10 mouse cellular contexts compared by ENCODE assay signal in the genomic region with DNA sequence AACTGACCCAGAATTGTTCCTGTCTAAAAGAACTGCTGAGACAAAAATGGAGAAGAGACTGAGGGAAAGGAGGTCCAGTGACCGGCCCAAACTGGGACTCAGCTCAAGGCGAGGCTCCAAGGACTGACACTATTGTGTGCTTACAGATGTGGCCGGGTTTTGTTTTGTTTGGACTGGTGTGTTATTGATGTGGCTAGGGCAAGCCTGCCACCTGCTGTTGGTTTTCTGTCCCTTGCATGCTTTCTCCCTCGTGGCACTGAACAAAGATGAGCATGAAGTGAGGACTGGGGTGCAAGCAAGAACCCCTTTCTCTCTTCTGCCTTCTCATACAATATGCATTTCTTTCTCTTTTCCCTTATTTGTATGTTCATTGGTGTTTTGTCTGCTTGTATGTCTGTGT. TPM values are rescaled to one million over a fixed set of nuclear protein-coding genes. Genes with fewer than 3 reads are reported as not detected.
DNase-seq lines count a peak whose midpoint lies in the region; ATAC-seq and TF ChIP-seq lines count a peak whose summit lies in the region.
"Had no signal": no experiment of that assay in that cellular context is flagged by ENCODE, and none has a peak within 500 bp of the region (broad histone marks: within the 10 kb centered on the region; RNA-seq: fewer than 3 reads in every experiment).

No protein-coding gene starts in this region.

- no peak overlapping the region for H3K27ac ChIP-seq in MEL (ENCODE audit: control insufficient read depth, low read depth, low read length)
- H3K27ac ChIP-seq in heart, embryonic 15.5 days = no peak overlapping the region
- H3K27ac ChIP-seq: neural tube, embryonic 12.5 days had no signal

- no peaks in the 10 kb centered on the region for H3K36me3 ChIP-seq in MEL (ENCODE audit: control insufficient read depth in 1 of 2, insufficient read depth in 2 of 2, low read length in 2 of 2)
- H3K36me3 ChIP-seq in heart, embryonic 15.5 days = no peaks in the 10 kb centered on the region
- H3K36me3 ChIP-seq: neural tube, embryonic 12.5 days had no signal

- no peaks in the 10 kb centered on the region for H3K27me3 ChIP-seq in MEL (ENCODE audit: control insufficient read depth in 1 of 2, insufficient read depth in 2 of 2, low read length in 2 of 2)
- no peaks in the 10 kb centered on the region for H3K27me3 ChIP-seq in heart, embryonic 15.5 days
- H3K27me3 ChIP-seq: neural tube, embryonic 12.5 days had no signal

- no peak for TF ChIP-seq POLR2A in MEL (IDR thresholded peaks at IDR 0.05; ENCODE audit: control insufficient read depth in 1 of 2, insufficient read depth in 1 of 2, low read depth in 1 of 2, low read length in 2 of 2, poor library complexity in 1 of 2)

- intact Hi-C loops in left cerebral cortex, postnatal 36 days (cut with DNase I) = loop anchor here (5.0 kb wide), 1 partner anchor 184 kb away; no protein-coding TSS in a partner anchor

- H3K79me2 ChIP-seq in MEL (ENCODE audit: control insufficient read depth, insufficient read depth, low read length, poor library complexity) = no peaks in the 10 kb centered on the region

- ATAC-seq in heart, embryonic 15.5 days (replicated peaks; ENCODE audit: insufficient number of reproducible peaks, insufficient read depth, low FRiP score, low read depth) = peak; percentile 61
- ATAC-seq in megakaryocyte-erythroid progenitor cell, adult 5-6 weeks (replicated peaks; ENCODE audit: low FRiP score, low TSS enrichment, poor library complexity, severe bottlenecking) = peak; percentile 83

- no peak for TF ChIP-seq EP300 in MEL (IDR thresholded peaks at IDR 0.05; ENCODE audit: low read depth in 1 of 2, low read length in 2 of 2)

- no peak overlapping the region for H3K4me3 ChIP-seq in MEL (ENCODE audit: control insufficient read depth in 1 of 2, insufficient read depth in 1 of 2, low read depth in 2 of 2, low read length in 2 of 2)
- H3K4me3 ChIP-seq in heart, embryonic 15.5 days = no peak overlapping the region
- H3K4me3 ChIP-seq: neural tube, embryonic 12.5 days had no signal

- H3K4me1 ChIP-seq in MEL (ENCODE audit: control insufficient read depth in 1 of 2, insufficient read depth in 2 of 2, low read length in 2 of 2) = no peaks in the 10 kb centered on the region
- H3K4me1 ChIP-seq in heart, embryonic 15.5 days (replicated peaks) = peaks cover 7% of the 10 kb centered on the region
- H3K4me1 ChIP-seq: neural tube, embryonic 12.5 days had no signal

- no peak overlapping the region for H3K9ac ChIP-seq in MEL (ENCODE audit: control insufficient read depth, low read depth, low read length, poor library complexity, severe bottlenecking)
- H3K9ac ChIP-seq in heart, embryonic 15.5 days = no peak overlapping the region
- H3K9ac ChIP-seq: neural tube, embryonic 12.5 days had no signal

- H3K9me3 ChIP-seq in MEL (replicated peaks; ENCODE audit: insufficient read depth, low read length) = no peaks in the 10 kb centered on the region
- H3K9me3 ChIP-seq in heart, embryonic 15.5 days (replicated peaks) = no peaks in the 10 kb centered on the region
- H3K9me3 ChIP-seq: neural tube, embryonic 12.5 days had no signal

- TF ChIP-seq RAD21 in MEL (IDR thresholded peaks at IDR 0.05; ENCODE audit: low read depth, low read length) = peak; percentile 89

- no peak overlapping the region for H3K4me2 ChIP-seq in heart, embryonic 15.5 days
- H3K4me2 ChIP-seq: neural tube, embryonic 12.5 days had no signal

- WGBS in heart, embryonic 15.5 days = 17% methylated on average over 4 of the region's 4 CpGs

- peak; percentile 29 for DNase-seq in left cerebral cortex, adult 11 months (ENCODE audit: low spot score)
- DNase-seq in left cerebral cortex, postnatal 36 days (ENCODE audit: low spot score in 2 of 2) = no peak
- peak; percentile 72 for DNase-seq in MEL (ENCODE audit: low read depth, low spot score)
- DNase-seq in c-Kit-positive CD71-negative TER-119-negative erythroid progenitor cells, embryonic 14.5 days (ENCODE audit: low read depth) = peak; percentile 34
- peak; percentile 30 for DNase-seq in layer of hippocampus, adult 9-10 months (ENCODE audit: low spot score)
- DNase-seq in right cerebral cortex, postnatal 36 days (ENCODE audit: low spot score in 2 of 2) = no peak

- peak; percentile 78 to 85 (median 84) for TF ChIP-seq CTCF in MEL (IDR thresholded peaks at IDR 0.05 in 2 of 3, conservative IDR thresholded peaks at IDR 0.05 in 1 of 3; ENCODE audit: control insufficient read depth in 1 of 3, insufficient read depth in 1 of 3, low read depth in 2 of 3, low read length in 3 of 3, poor library complexity in 1 of 3, severe bottlenecking in 1 of 3)

TF ChIP-seq in MEL, 35 proteins besides CTCF, POLR2A, EP300 and RAD21:
- TF ChIP-seq ZC3H11A (IDR thresholded peaks at IDR 0.05; ENCODE audit: low read depth, low read length) (peak; percentile 81), MYC (IDR thresholded peaks at IDR 0.05; ENCODE audit: low read depth, low read length) (peak; percentile 83), SMC3 (IDR thresholded peaks at IDR 0.05; ENCODE audit: low read depth, low read length) (peak; percentile 89), MXI1 (IDR thresholded peaks at IDR 0.05; ENCODE audit: low read depth, low read length) (peak; percentile 47; the same call in 1 of the 2 replicates), POLR2AphosphoS5 (IDR thresholded peaks at IDR 0.05; ENCODE audit: borderline replicate concordance, low read depth, low read length) (no peak)
TF ChIP-seq in MEL: peak in this region for 4.

RNA-seq across cellular contexts. Expression of a gene that starts 11.1 kb away (rescaled TPM):
- total RNA-seq in left cerebral cortex, postnatal 36 days (2021) = not detected
- 0.04 TPM in 1 of 2 replicates, not detected in the other for total RNA-seq in MEL (2012; rRNA removed)
- under 1 TPM in 1 of 2 experiments, not detected in 1; 0.19 TPM for polyA plus RNA-seq in MEL (2012; ENCODE audit: insufficient read depth in 1 of 2, insufficient read length in 2 of 2, low read depth in 1 of 2, low replicate concordance in 2 of 2, missing spikeins in 1 of 2)
- polyA plus RNA-seq in heart, embryonic 15.5 days (2015; fragmentation: Nextera tagmentation; extraction: Ambion mirVana) = 0.08 and 0.22 TPM in 2 replicates
- total RNA-seq in megakaryocyte-erythroid progenitor cell, adult 5-6 weeks (2014; fragmentation: Nextera tagmentation) = 3.4 and 5.8 TPM in 2 replicates
- total RNA-seq in megakaryocyte-erythroid progenitor cell, adult 5-6 weeks (2017) = 0.38 TPM in 1 of 2 replicates, not detected in the other
- total RNA-seq: gastrocnemius, postnatal 4 days had no signal

RNA-seq across cellular contexts. Expression of a gene that starts 23.9 kb away (rescaled TPM):
- 1 to 10 TPM in 1 of 2 experiments, under 1 TPM in 1; 0.15 to 2.0 TPM for total RNA-seq in left cerebral cortex, postnatal 36 days (2021)
- total RNA-seq in MEL (2012; rRNA removed) = not detected in 2 replicates
- polyA plus RNA-seq in MEL (2012; ENCODE audit: insufficient read depth in 1 of 2, insufficient read length in 2 of 2, low read depth in 1 of 2, low replicate concordance in 2 of 2, missing spikeins in 1 of 2) = under 1 TPM in 1 of 2 experiments, not detected in 1; 0.04 TPM
- polyA plus RNA-seq in heart, embryonic 15.5 days (2015; fragmentation: Nextera tagmentation; extraction: Ambion mirVana) = 0.09 and 0.23 TPM in 2 replicates
- total RNA-seq in megakaryocyte-erythroid progenitor cell, adult 5-6 weeks (2014; fragmentation: Nextera tagmentation) = not detected in 2 replicates
- total RNA-seq in megakaryocyte-erythroid progenitor cell, adult 5-6 weeks (2017) = not detected in 2 replicates

Comparison
In these comparisons a context has a peak if more than half of its experiments do, and no peak if none do; other contexts are left out.
1. DNase-seq: peak in left cerebral cortex, adult 11 months (single experiment), MEL (single experiment), c-Kit-positive CD71-negative TER-119-negative erythroid progenitor cells, embryonic 14.5 days (single experiment) and layer of hippocampus, adult 9-10 months (single experiment); none in left cerebral cortex, postnatal 36 days (0 of 2) and right cerebral cortex, postnatal 36 days (0 of 2).